Mouse (Mus musculus) midbrain, postnatal 0 days (tissue): Measurements from ENCODE around the gene Gm4707. TPM values are rescaled to one million over a fixed set of nuclear protein-coding genes. Genes with fewer than 3 reads are reported as not detected.

ENCODE experiments used
- ATAC-seq: fragments of 200-750 bp; cut with Nextera tagmentation; 2 replicates; pipeline ENCODE4 v1.8.0; 2017; ENCODE audit warnings: moderate number of reproducible peaks, mild to moderate bottlenecking, moderate TSS enrichment, moderate library complexity; ENCODE audit not compliant: low FRiP score
- DNase-seq: peaks from one replicate; pipeline ENCODE4 v3.0.0-alpha.2; 2015; ENCODE audit warnings: low spot score
- H3K27ac ChIP-seq: fragments of 300-500 bp; sonication (generic); 2 replicates; pipeline ENCODE4 v1.5.1; 2014; ENCODE audit warnings: low read depth, mild to moderate bottlenecking, low read length, mixed read lengths
- H3K27me3 ChIP-seq: fragments of 300-500 bp; sonication (generic); 2 replicates; pipeline ENCODE4 v1.6.1; 2014; ENCODE audit warnings: low read length, control low read depth, mixed read lengths; ENCODE audit not compliant: insufficient read depth
- H3K36me3 ChIP-seq: fragments of 300-500 bp; sonication (generic); 2 replicates; pipeline ENCODE4 v1.6.1; 2014; ENCODE audit warnings: low read length, control low read depth, mixed read lengths; ENCODE audit not compliant: insufficient read depth
- H3K4me1 ChIP-seq: fragments of 300-500 bp; sonication (generic); 2 replicates; pipeline ENCODE4 v1.6.1; 2014; ENCODE audit warnings: mild to moderate bottlenecking, control low read depth, antibody characterized with exemption, low read length, mixed read lengths; ENCODE audit not compliant: insufficient read depth
- H3K4me2 ChIP-seq: fragments of 300-500 bp; sonication (generic); 2 replicates; pipeline ENCODE4 v1.6.1; 2014; ENCODE audit warnings: low read depth, mild to moderate bottlenecking, low read length, mixed read lengths; ENCODE audit not compliant: poor library complexity, severe bottlenecking
- H3K4me3 ChIP-seq: fragments of 300-500 bp; sonication (generic); 2 replicates; pipeline ENCODE4 v1.5.1; 2014; ENCODE audit warnings: low read depth, mild to moderate bottlenecking, low read length, moderate library complexity
- H3K9ac ChIP-seq: fragments of 300-500 bp; sonication (generic); replicated peaks from 2 replicates; pipeline ENCODE4 v1.6.1; 2014; ENCODE audit warnings: mild to moderate bottlenecking, low read length, moderate library complexity, mixed read lengths; ENCODE audit not compliant: poor library complexity, severe bottlenecking
- H3K9me3 ChIP-seq: fragments of 300-500 bp; sonication (generic); 2 replicates; pipeline ENCODE4 v1.6.1; 2016; ENCODE audit warnings: low read length, control low read depth
- CTCF ChIP-seq: IDR thresholded peaks from 2 replicates; pipeline ENCODE4 v1.5.1; 2016; ENCODE audit warnings: antibody characterized with exemption, mild to moderate bottlenecking
- WGBS: fragments of 180-500 bp; shearing (Covaris S2); extraction: QIAGEN DNeasy Blood & Tissue Kit; methylation state at CpG from one replicate; pipeline ENCODE4 v1.1.7; 2014; 5-methylcytosine and 5-hydroxymethylcytosine counted together
- polyA plus RNA-seq: library from polyadenylated mRNA; unstranded; fragments of >200 nt; fragmentation: Nextera tagmentation; extraction: Ambion mirVana; gene quantifications from 2 replicates; pipeline ENCODE4 v1.2.1, GENCODE M21; 2015
- total RNA-seq: library from RNA; depleted of rRNA; stranded (reverse); fragments of >200 nt; gene quantifications from 2 replicates; pipeline ENCODE4 v1.2.3, GENCODE M21; 2014

Gene Gm4707
- total and polyA plus RNA-seq, 2 experiments from 2014 or later = 2.4 to 40.7 TPM

DNA sequence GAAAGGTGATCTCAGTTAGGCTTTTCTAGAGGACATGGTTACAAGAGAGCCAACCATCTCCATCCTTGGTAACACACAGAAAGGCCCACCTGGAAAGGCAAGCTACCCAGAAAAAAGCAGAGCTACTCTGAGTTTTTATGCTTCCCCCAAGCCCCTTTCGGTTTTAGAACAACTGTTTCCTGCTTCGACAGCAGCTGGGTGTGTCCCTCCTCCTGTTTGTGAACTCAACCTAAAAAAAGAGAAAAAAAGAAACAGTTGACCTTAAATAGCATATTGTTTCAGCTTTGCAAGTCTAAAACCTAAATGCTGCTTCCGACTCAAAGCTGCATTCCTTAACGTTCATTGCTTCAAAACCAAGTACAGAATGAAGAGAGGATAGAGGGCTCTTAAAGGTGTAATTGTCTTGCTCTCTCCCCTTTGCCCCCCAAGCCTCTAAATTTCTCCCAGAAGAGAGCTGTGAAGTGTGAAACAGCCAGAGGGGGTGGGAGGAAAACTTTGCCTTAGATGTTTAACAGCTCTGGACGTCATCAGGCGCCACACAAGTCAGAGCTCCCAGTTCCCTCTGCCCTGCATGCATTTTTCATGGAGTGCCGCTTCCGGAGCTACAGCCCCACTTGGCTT, 26.6 kb upstream of the Gm4707 start:
- TF ChIP-seq CTCF = no peak
- ATAC-seq (no peak), DNase-seq (no peak)
- Histone ChIP-seq H3K4me1 (no peaks in the 10 kb centered on the region), H3K4me2 (no peak overlapping the region), H3K9ac (no peak overlapping the region), H3K27ac (no peak overlapping the region; the same call in 1 of the 2 replicates), H3K27me3 (no peaks in the 10 kb centered on the region), H3K36me3 (no peaks in the 10 kb centered on the region), H3K4me3 (no peak overlapping the region), H3K9me3 (no peaks in the 10 kb centered on the region)
- WGBS = 52% methylated on average over 8 of the region's 8 CpGs

DNA sequence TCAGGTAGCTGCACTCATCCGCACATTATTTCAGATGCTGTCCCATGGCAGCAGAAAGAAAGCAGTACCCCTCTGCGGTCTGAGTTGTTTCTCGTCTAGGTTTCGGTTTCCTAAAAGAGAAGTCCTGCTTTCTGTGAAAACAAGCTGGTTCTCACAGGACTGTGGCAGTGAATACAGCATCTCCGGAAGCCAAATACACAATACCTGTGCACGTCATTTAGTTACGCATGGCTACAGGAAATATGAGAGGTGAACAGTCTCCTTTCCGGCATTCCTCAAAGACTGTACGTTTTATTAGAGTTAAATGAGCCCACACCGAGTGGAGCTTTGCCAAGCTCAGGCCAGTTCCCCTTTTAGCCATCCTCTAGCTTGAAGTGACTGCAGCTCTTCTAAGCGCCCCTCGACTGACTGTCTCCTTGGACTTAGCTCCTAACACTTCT, 26.1 kb upstream of the Gm4707 start:
- WGBS = 68% methylated on average over 12 of the region's 12 CpGs
- TF ChIP-seq CTCF = no peak
- Histone ChIP-seq H3K27ac (no peak overlapping the region), H3K27me3 (no peaks in the 10 kb centered on the region), H3K9ac (no peak overlapping the region), H3K4me2 (no peak overlapping the region), H3K36me3 (no peaks in the 10 kb centered on the region), H3K4me1 (no peaks in the 10 kb centered on the region), H3K4me3 (no peak overlapping the region), H3K9me3 (no peaks in the 10 kb centered on the region)
- no peak for DNase-seq
- no peak for ATAC-seq

DNA sequence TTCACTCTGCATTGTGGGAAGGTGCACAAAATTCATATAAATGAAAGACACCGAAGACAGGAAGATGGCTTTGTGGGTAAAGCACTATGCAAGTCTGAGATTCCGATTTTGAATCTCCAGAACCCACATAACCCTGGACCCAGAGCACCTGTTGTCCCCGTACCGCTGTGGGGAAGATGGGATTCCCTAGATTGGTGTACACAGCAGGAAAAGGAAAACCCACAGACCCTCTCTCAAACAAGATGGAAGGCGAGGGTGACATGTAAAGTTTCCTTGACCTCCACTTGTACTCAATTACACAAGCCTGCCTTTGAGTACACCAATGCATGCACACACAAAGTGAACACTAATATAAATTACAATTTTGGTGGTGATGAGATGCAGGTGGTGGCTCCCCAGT, 25.0 kb upstream of the Gm4707 start:
- Histone ChIP-seq H3K27me3 (no peaks in the 10 kb centered on the region), H3K9me3 (no peaks in the 10 kb centered on the region), H3K27ac (no peak overlapping the region), H3K36me3 (no peaks in the 10 kb centered on the region), H3K4me3 (no peak overlapping the region), H3K9ac (no peak overlapping the region), H3K4me1 (no peaks in the 10 kb centered on the region), H3K4me2 (no peak overlapping the region)
- TF ChIP-seq CTCF = no peak
- no peak for DNase-seq
- no peak for ATAC-seq
- 93% methylated on average over 5 of the region's 5 CpGs for WGBS

DNA sequence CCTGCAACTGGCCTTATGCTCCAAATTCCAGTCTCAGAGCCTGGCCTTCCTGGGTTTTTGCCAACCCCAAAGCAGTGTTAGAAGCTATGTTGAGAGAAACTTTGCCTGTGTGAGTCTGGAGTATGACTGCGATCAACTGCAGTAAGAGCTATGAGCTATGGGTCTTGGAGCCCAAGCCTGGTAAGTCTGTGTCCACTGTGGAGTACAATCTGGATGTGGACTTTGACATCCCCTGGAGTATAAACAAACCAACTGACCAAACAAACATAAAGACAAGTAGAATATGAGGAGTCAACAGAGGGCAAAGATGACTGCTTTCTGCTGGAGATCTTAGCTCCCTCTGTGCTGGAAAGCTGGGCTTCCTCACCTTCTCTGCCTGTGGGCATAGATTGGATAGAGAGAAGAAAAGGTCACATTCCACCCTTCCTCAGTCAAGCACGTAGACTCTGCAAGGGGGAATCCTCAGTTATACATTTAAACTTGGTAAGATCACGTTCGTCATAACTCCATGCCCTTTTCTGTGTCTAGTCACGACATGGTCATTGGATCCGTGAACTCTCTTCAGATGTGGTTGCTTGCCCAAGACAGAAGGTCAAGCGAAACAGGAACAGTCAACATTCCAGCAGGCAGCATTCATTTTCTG, 23.8 kb upstream of the Gm4707 start:
- Histone ChIP-seq H3K4me2 (no peak overlapping the region), H3K27me3 (no peaks in the 10 kb centered on the region), H3K4me1 (no peaks in the 10 kb centered on the region), H3K4me3 (no peak overlapping the region), H3K9ac (no peak overlapping the region), H3K36me3 (no peaks in the 10 kb centered on the region), H3K9me3 (no peaks in the 10 kb centered on the region), H3K27ac (no peak overlapping the region)
- DNase-seq (no peak), ATAC-seq (no peak)
- WGBS = 87% methylated on average over 7 of the region's 7 CpGs
- no peak for TF ChIP-seq CTCF

DNA sequence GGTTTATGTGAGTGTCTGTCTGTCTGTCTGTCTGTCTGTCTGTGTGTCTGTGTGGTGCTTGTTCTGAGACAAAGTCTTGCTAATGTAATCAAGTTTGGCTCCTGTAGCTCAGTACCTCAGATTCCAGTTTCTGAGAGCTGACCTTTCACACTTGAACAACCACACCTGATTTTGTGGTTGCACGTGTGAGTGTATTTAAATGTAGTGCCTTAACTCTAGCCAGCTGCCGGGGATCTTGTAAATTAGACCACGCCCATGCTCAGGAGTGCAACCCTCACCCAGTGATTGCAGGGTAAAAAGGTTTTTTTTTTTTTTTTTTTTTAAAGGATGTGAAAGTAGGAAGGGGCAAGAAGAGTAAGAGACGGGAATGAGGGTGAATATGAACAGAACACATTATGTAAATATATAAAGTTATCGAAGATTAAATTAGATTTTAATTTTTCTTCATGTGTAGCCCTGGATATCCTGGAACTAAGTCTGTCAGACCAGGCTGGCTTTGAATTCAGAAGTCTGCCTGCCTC, 19.7 kb upstream of the Gm4707 start:
- no peak for ATAC-seq
- Histone ChIP-seq H3K27ac (no peak overlapping the region), H3K27me3 (no peaks in the 10 kb centered on the region), H3K4me1 (no peaks in the 10 kb centered on the region), H3K4me3 (no peak overlapping the region), H3K4me2 (no peak overlapping the region), H3K9ac (no peak overlapping the region), H3K9me3 (no peaks in the 10 kb centered on the region), H3K36me3 (no peaks in the 10 kb centered on the region)
- WGBS = 74% methylated on average over 5 of the region's 5 CpGs
- no peak for DNase-seq
- TF ChIP-seq CTCF = no peak

DNA sequence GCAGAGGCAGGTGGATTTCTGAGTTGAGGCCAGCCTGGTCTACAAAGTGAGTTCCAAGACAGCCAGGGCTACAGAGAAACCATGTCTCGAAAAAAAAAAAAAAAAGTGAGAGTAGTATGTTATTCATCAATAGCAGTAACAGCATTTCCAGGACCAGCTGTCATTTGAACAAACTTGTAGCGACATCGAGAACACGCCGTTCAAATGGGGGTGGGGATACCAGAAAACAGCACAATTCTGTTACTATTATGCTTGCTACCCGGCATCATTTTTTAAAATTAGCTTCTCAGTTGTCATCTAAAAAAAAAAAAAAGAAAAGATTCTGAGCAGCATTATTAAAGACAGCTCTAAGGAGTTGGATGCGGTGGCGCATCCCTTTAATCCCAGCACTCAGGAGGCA, 17.8 kb upstream of the Gm4707 start:
- Histone ChIP-seq H3K4me2 (no peak overlapping the region), H3K9ac (no peak overlapping the region), H3K27ac (no peak overlapping the region), H3K36me3 (no peaks in the 10 kb centered on the region), H3K27me3 (no peaks in the 10 kb centered on the region), H3K9me3 (no peaks in the 10 kb centered on the region), H3K4me1 (peaks cover 6% of the 10 kb centered on the region), H3K4me3 (no peak overlapping the region)
- DNase-seq = no peak
- no peak for ATAC-seq
- WGBS = 99% methylated on average over 8 of the region's 8 CpGs
- no peak for TF ChIP-seq CTCF
